Mouse (Mus musculus) embryo, embryonic 10.5 days (tissue): ENCODE data around the gene Cd151.

Experiments used
- DNase-seq: peaks from one replicate; pipeline ENCODE4 v3.0.0-alpha.2; 2015; ENCODE audit warnings: low spot score

Gene Cd151

GRCm38 (mm10) chr7:141467230-141468030 lies at the start of gene Cd151:
TSS of gene Cd151 (plus strand) at chr7:141467392.
- DNase-seq = peak; percentile 89

GRCm38 (mm10) chr7:141417731-141418681 lies 49.2 kb upstream of the Cd151 start:
- DNase-seq = no peak

GRCm38 (mm10) chr7:141418970-141419369 lies 48.2 kb upstream of the Cd151 start:
- no peak for DNase-seq

- no peak for DNase-seq
Observed at GRCm38 (mm10) chr7:141420030-141420702, 47.0 kb upstream of the Cd151 start.

GRCm38 (mm10) chr7:141423811-141424210 lies 43.4 kb upstream of the Cd151 start:
- DNase-seq = no peak

- no peak for DNase-seq
Observed at GRCm38 (mm10) chr7:141426948-141427730, 40.1 kb upstream of the Cd151 start.

- DNase-seq = no peak
Observed at GRCm38 (mm10) chr7:141428701-141429100, 38.5 kb upstream of the Cd151 start.

- DNase-seq = peak; percentile 83
Observed at GRCm38 (mm10) chr7:141429310-141429709, 37.9 kb upstream of the Cd151 start, which contains the start of gene Cend1. TSS of gene Cend1 (minus strand) at chr7:141429491.

- DNase-seq = no peak
Observed at GRCm38 (mm10) chr7:141429840-141430584, 37.2 kb upstream of the Cd151 start.

GRCm38 (mm10) chr7:141430585-141431240 lies 36.5 kb upstream of the Cd151 start:
- no peak for DNase-seq

GRCm38 (mm10) chr7:141431434-141432185 lies 35.6 kb upstream of the Cd151 start:
- no peak for DNase-seq

GRCm38 (mm10) chr7:141432186-141432611 lies 35.0 kb upstream of the Cd151 start:
- DNase-seq = no peak

- no peak for DNase-seq
Observed at GRCm38 (mm10) chr7:141432741-141433516, 34.3 kb upstream of the Cd151 start.

GRCm38 (mm10) chr7:141433517-141434400 lies 33.4 kb upstream of the Cd151 start:
- DNase-seq = no peak

- peak; percentile 76 for DNase-seq
Observed at GRCm38 (mm10) chr7:141434464-141434863, 32.7 kb upstream of the Cd151 start.

- DNase-seq = peak; percentile 70
Observed at GRCm38 (mm10) chr7:141435129-141435855, 31.9 kb upstream of the Cd151 start.
